Mouse (Mus musculus) kidney, adult 2 months (tissue): ENCODE data around the gene Prkd3.

Experiments
- CTCF ChIP-seq: fragments of 200-500 bp; conservative IDR thresholded peaks from 2 replicates; pipeline ENCODE4 v1.5.1; 2011; ENCODE audit warnings: low read depth, mild to moderate bottlenecking, control low read depth, low read length, moderate library complexity, mixed read lengths; ENCODE audit not compliant: insufficient read depth, insufficient read length
- POLR2A ChIP-seq: fragments of 200-500 bp; IDR thresholded peaks from one replicate; pipeline ENCODE4 v1.6.1; 2011; ENCODE audit warnings: low read depth, low read length, control low read depth

- TF ChIP-seq POLR2A: no peak
- no peak for TF ChIP-seq CTCF
Measured at GRCm38 (mm10) chr17:78916899-78917298, 103.7 kb downstream of the Prkd3 start.
